Mouse (Mus musculus) small intestine, adult 2 months (tissue): ENCODE data around the gene Sox18.

Experiments used
- CTCF ChIP-seq: fragments of 200-500 bp; IDR thresholded peaks from 2 replicates; pipeline ENCODE4 v1.5.1; 2012; ENCODE audit warnings: low read depth, mild to moderate bottlenecking, control low read depth, inconsistent platforms, low read length, moderate library complexity, mixed read lengths; ENCODE audit not compliant: insufficient replicate concordance, insufficient read length; ENCODE audit errors: extremely low read depth
- POLR2A ChIP-seq: fragments of 200-500 bp; IDR thresholded peaks from 2 replicates; pipeline ENCODE4 v1.6.1; 2012; ENCODE audit warnings: low read depth, mild to moderate bottlenecking, control low read depth, inconsistent platforms, low read length, moderate library complexity

GRCm38 (mm10) chr2:181691571-181691970 is 20.1 kb upstream of the Sox18 start:
- no peak for TF ChIP-seq POLR2A
- no peak for TF ChIP-seq CTCF
